Mouse (Mus musculus): ENCODE measurements at regions not wholly inside any gene's neighbourhood (a gene's known extent, or its start where the extent isn't known, plus 50 kb on each side); places are given as distances from the start of the nearest gene placed in this dataset.

DNA sequence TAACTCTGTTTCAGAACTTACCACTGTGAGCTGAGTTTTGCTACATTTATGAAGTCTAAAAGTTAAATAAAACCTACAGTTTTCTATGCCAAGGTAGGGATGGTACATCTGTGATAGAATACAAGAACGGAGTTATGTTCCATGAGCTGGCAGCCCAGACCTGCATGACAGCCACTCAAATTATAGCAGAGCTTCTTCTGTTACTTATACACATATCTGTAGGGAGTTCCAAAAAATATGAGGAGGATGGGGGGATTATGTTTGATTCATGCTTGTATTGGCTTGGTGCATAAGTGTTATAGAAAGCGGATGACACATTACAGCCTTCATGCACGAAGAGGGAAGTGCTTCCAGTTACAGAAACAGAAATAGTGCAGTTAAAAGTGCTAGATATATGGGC is 598.9 kb upstream of the Lcorl start:
- TF ChIP-seq CTCF (IDR thresholded peaks at IDR 0.05; ENCODE audit: low read depth, low read length) (no peak), POLR2A (IDR thresholded peaks at IDR 0.05; ENCODE audit: borderline replicate concordance, low read depth, low read length) (no peak)
